Mouse (Mus musculus): Measurements from ENCODE around the gene Vps13c.

The Vps13c gene

DNA sequence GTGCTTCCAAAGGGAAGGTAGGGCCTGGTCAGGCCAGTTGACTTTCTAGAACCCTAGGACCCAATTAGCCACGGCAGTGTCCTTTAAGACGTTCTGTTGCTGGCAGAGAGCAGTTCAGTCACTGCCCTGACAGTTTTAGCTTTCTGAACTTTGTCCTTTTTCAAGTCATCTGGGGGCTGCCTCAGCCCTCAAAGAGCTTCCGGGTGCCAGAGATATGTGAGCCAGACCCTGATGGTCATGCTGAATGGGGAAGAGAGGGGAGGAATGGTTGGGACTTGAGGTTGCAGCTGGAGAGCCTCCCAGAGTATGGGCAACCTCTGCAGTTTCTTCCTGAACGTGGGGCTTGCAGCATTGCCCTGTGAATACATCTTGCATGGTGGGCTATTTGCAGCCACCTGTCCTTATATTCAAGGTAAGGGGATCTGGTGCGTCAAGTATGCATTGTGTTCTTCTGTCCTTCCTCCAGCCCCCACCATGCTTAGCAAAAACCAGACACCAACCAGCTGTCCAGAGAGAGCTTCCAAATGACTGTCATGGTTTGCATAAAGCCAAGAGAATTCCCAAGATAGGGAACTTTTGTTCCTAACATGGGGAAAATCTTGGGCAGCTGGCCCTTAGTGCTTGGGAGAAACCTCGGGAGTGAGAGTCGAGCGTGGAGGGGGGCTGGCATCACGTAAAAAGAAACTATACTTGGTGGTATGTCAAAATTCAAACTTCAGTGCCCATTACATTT is 182.3 kb downstream of the Vps13c start:
- DNase-seq (ENCODE audit: low spot score), result no peak

DNA sequence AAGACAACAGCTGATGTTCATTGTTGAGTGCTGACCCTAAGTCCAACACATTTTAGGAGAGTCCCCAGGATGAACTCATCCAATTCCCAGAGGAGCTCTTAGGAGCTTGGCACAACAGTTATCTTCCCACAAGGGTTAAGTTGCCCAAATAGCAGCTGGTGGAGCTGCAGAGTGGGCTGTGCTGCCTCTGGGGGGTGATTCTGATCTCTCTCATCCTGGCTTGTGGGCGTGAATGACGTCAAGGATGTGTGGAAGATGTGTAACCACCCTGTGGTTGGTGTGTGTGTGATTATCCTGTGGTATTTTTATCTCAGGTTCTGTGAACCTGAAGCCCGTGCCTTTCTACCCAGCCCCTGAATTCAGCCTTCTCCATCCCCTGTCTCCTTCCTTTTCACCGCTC is 188.4 kb downstream of the Vps13c start:
- DNase-seq (ENCODE audit: low spot score), result no peak

DNA sequence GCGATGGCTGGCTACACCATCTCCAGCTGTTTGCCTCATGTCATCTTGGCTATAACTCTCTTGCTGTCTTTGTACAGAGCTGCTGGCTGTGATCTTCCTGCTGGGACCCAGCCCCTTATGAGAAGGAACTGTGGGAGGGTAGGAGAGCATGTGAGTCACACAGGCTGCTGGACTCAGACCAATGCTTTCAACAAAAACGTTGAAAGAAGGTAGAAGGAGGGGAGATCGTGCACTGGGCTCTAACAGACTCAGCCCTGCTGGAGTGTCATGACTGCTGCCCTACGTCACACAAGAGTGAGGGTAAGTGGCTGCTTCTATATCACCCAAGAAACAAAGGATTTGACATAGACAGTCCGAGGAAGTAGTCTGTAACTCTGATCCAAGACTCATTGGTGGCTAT is 193.6 kb downstream of the Vps13c start:
- no peak for DNase-seq (ENCODE audit: low spot score)

Data from c-Kit-positive CD71-positive TER-119-positive erythroid progenitor cells, embryonic 14.5 days (primary cell).